Mouse (Mus musculus) ES-Bruce4 (cell line): ENCODE data around the gene Metap2. TPM values are rescaled to one million over a fixed set of nuclear protein-coding genes. Genes with fewer than 3 reads are reported as not detected.

Source experiments
- H3K27ac ChIP-seq: 2 replicates; pipeline ENCODE4 v1.5.1; 2012; ENCODE audit warnings: low read length, inconsistent platforms; ENCODE audit not compliant: insufficient read depth
- H3K27me3 ChIP-seq: 2 replicates; pipeline ENCODE4 v1.6.1; 2012; ENCODE audit warnings: mild to moderate bottlenecking, low read length, inconsistent platforms; ENCODE audit not compliant: control insufficient read depth, poor library complexity, insufficient read depth, severe bottlenecking
- H3K36me3 ChIP-seq: 2 replicates; pipeline ENCODE4 v1.6.1; 2012; ENCODE audit warnings: inconsistent platforms, mild to moderate bottlenecking, low read length, moderate library complexity; ENCODE audit not compliant: control insufficient read depth, poor library complexity, insufficient read depth, severe bottlenecking
- H3K4me1 ChIP-seq: one replicate; pipeline ENCODE4 v1.8.1; 2011; ENCODE audit warnings: low read length; ENCODE audit not compliant: control insufficient read depth, insufficient read depth
- H3K4me3 ChIP-seq: 2 replicates; pipeline ENCODE4 v1.5.1; 2011; ENCODE audit warnings: low read depth, mild to moderate bottlenecking, low read length
- H3K9ac ChIP-seq: 2 replicates; pipeline ENCODE4 v1.6.1; 2012; ENCODE audit warnings: low read depth, mild to moderate bottlenecking, inconsistent platforms; ENCODE audit not compliant: poor library complexity, severe bottlenecking
- H3K9me3 ChIP-seq: replicated peaks from 2 replicates; pipeline ENCODE4 v1.6.1; 2012; ENCODE audit warnings: mild to moderate bottlenecking, low read length, inconsistent platforms; ENCODE audit not compliant: control insufficient read depth, poor library complexity, insufficient read depth, severe bottlenecking
- CTCF ChIP-seq: IDR thresholded peaks from one replicate; pipeline ENCODE4 v1.8.1; 2011; ENCODE audit warnings: low read depth, low read length
- EP300 ChIP-seq: IDR thresholded peaks from 2 replicates; pipeline ENCODE4 v1.6.1; 2011; ENCODE audit warnings: low read depth, low read length; ENCODE audit not compliant: insufficient read depth
- POLR2A ChIP-seq: IDR thresholded peaks from one replicate; pipeline ENCODE4 v1.8.1; 2011; ENCODE audit warnings: low read length; ENCODE audit not compliant: insufficient read depth
- polyA plus RNA-seq: library from polyadenylated mRNA; stranded (reverse); fragments of >200 nt; gene quantifications from 2 replicates; pipeline ENCODE4 v1.2.4, GENCODE M21; 2011; ENCODE audit warnings: low read depth; ENCODE audit not compliant: missing spikeins, insufficient read depth, insufficient read length

Gene Metap2
- 293 and 328 TPM in 2 replicates for polyA plus RNA-seq

GRCm38 (mm10) chr10:93897043-93897646 is at the start of gene Metap2:
TSS of gene Metap2 (minus strand) at chr10:93897093.
- Histone ChIP-seq H3K9me3 (no peaks in the 10 kb centered on the region), H3K27me3 (no peaks in the 10 kb centered on the region), H3K4me3 (no peak within 1 kb of the TSS), H3K36me3 (no peaks in the 10 kb centered on the region), H3K9ac (no peak within 1 kb of the TSS), H3K27ac (no peak within 1 kb of the TSS), H3K4me1 (no peaks in the 10 kb centered on the region)
- no peak for TF ChIP-seq EP300
- no peak for TF ChIP-seq POLR2A
- no peak for TF ChIP-seq CTCF

GRCm38 (mm10) chr10:93945843-93946499 is 49.1 kb upstream of the Metap2 start:
- Histone ChIP-seq H3K36me3 (no peaks in the 10 kb centered on the region), H3K4me1 (no peaks in the 10 kb centered on the region), H3K27ac (no peak overlapping the region), H3K4me3 (no peak overlapping the region), H3K27me3 (no peaks in the 10 kb centered on the region), H3K9ac (no peak overlapping the region), H3K9me3 (no peaks in the 10 kb centered on the region)
- TF ChIP-seq CTCF: no peak
- no peak for TF ChIP-seq EP300
- no peak for TF ChIP-seq POLR2A

DNA sequence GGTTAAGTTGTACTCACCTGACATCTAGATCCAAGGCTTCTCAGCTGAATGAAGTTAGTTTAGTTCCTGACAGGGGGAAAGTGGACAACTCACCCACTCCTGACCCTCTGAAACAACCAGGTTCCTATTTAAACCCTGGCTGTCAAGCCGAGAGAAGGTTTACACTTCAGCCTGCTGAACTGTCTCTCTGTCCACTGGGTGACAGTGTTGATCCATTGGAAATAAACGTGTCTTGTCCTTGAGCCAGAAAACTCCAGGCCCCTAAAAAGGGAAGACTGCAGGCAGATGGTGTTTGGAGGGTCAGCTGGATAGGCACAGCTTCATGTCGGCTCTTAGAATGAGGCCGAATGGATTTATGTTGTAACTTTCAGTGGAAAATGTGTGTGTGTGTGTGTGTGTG is 48.5 kb upstream of the Metap2 start:
- no peak overlapping the region for H3K9ac ChIP-seq
- no peaks in the 10 kb centered on the region for H3K9me3 ChIP-seq
- TF ChIP-seq POLR2A (no peak), EP300 (no peak), CTCF (no peak)
- no peaks in the 10 kb centered on the region for H3K36me3 ChIP-seq
- H3K27me3 ChIP-seq: no peaks in the 10 kb centered on the region
- no peak overlapping the region for H3K4me3 ChIP-seq
- H3K4me1 ChIP-seq: no peaks in the 10 kb centered on the region
- H3K27ac ChIP-seq: no peak overlapping the region

GRCm38 (mm10) chr10:93944241-93944640 is 47.3 kb upstream of the Metap2 start:
- no peaks in the 10 kb centered on the region for H3K36me3 ChIP-seq
- TF ChIP-seq EP300 (no peak), CTCF (no peak), POLR2A (no peak)
- H3K9ac ChIP-seq: no peak overlapping the region
- H3K4me3 ChIP-seq: no peak overlapping the region
- no peaks in the 10 kb centered on the region for H3K9me3 ChIP-seq
- H3K4me1 ChIP-seq: no peaks in the 10 kb centered on the region
- no peak overlapping the region for H3K27ac ChIP-seq
- no peaks in the 10 kb centered on the region for H3K27me3 ChIP-seq

- H3K9me3 ChIP-seq: no peaks in the 10 kb centered on the region
- TF ChIP-seq POLR2A: no peak
- no peak for TF ChIP-seq EP300
- TF ChIP-seq CTCF: no peak
- H3K9ac ChIP-seq: no peak overlapping the region
- H3K36me3 ChIP-seq: no peaks in the 10 kb centered on the region
- H3K4me3 ChIP-seq: no peak overlapping the region
- no peaks in the 10 kb centered on the region for H3K27me3 ChIP-seq
- H3K4me1 ChIP-seq: no peaks in the 10 kb centered on the region
- no peak overlapping the region for H3K27ac ChIP-seq
Measured at GRCm38 (mm10) chr10:93940279-93940678, 43.4 kb upstream of the Metap2 start.

GRCm38 (mm10) chr10:93939676-93940075 is 42.8 kb upstream of the Metap2 start:
- Histone ChIP-seq H3K9ac (no peak overlapping the region), H3K9me3 (no peaks in the 10 kb centered on the region), H3K27me3 (no peaks in the 10 kb centered on the region), H3K4me3 (no peak overlapping the region), H3K36me3 (no peaks in the 10 kb centered on the region), H3K27ac (no peak overlapping the region), H3K4me1 (no peaks in the 10 kb centered on the region)
- TF ChIP-seq EP300: no peak
- TF ChIP-seq CTCF: no peak
- TF ChIP-seq POLR2A: no peak
